Mouse (Mus musculus) gastrocnemius, postnatal 14 days (tissue): Measurements from ENCODE around the gene Ccdc136. TPM values are rescaled to one million over a fixed set of nuclear protein-coding genes. Genes with fewer than 3 reads are reported as not detected.
A peak's percentile ranks its signal among the peaks of the same experiment; 100 is the strongest.
"Not testable (repeated sequence)": the region's sequence is repeated elsewhere in the genome, so short reads cannot be mapped to it uniquely, and the experiment has no call there.

Experiments
- DNase-seq: peaks from one replicate; pipeline ENCODE4 v3.0.0; 2021; ENCODE audit warnings: mixed read lengths
- intact Hi-C: fragments of 180-260 bp; cut with DNase I; formaldehyde crosslinking; loops from one replicate; pipeline ENCODE4 v1.15.1; 2025; ENCODE audit warnings: low total_unique reads
- total RNA-seq, 2 experiments: library from RNA; stranded (reverse); gene quantifications; 2 replicates each; pipeline ENCODE4 v1.2.3; 2021

The Ccdc136 gene
- total RNA-seq, 2 experiments from 2014 or later = 9.6 to 13.2 TPM

GRCm38 (mm10) chr6:29390500-29390899 lies 5.6 kb upstream of the Ccdc136 start:
- DNase-seq, intact Hi-C loops: not testable (repeated sequence)

DNA sequence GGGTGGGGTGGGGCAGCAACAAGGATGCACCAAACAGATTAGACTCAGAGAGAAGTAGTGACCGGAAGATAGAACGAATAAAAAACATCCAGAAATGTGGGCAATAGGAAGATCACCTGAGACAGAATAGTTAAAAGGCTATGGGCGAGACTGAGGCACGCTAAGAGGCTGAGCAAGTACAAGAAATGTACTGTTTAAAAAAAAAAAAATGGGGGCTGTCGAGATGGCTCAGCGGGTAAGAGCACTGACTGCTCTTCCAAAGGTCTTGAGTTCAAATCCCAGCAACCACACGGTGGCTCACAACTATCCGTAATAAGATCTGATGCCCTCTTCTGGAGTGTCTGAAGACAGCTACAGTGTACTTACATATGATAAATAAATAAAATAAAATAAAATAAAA lies 4.9 kb upstream of the Ccdc136 start:
- DNase-seq, intact Hi-C loops: not testable (repeated sequence)

DNA sequence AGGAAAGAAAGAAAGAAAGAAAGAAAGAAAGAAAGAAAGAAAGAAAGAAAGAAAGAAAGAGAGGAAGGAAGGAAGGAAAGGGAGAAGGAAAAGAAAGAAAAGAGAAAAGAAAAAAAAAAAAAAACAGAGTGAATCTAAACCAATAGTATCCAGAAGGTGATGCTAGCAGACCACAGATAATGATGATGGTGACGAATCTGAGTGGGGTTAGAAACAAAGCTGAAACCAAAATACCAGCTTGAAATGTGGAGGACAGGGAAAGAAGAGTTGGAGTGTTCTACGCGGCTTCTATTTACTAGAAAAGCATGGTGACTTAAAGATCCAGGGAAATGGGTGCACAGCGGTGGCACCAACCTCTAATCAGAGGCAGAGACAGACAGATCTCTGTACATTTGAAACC lies 4.3 kb upstream of the Ccdc136 start:
- intact Hi-C loops = no loop called here
- no peak for DNase-seq

DNA sequence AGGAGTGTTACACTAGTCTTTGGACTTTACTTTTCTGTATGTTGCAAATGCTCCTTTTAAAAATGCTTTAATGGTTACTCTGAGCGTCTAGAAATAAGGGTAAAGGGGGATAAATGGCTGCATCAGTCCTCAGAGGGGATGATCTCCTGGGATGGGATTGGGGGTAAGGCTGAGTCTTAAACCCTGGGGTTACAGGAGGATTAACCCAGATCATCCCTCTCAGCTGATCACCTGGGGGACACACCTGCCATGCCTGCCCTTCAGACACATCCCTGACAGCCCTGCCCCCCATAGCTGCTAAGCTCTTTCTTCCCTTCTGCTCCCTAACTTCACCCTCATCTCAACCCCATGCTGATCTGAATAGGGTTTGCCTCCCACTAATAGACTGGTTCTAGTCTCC lies 1.8 kb upstream of the Ccdc136 start:
- intact Hi-C loops = no loop called here
- no peak for DNase-seq

GRCm38 (mm10) chr6:29396714-29397540 lies 818 bp downstream of the Ccdc136 start:
- DNase-seq = peak; percentile 10
- intact Hi-C loops = loop anchor here (5.0 kb wide), 1 partner anchor 75 kb away; the partner anchor contains the start of gene Atp6v1fnb

DNA sequence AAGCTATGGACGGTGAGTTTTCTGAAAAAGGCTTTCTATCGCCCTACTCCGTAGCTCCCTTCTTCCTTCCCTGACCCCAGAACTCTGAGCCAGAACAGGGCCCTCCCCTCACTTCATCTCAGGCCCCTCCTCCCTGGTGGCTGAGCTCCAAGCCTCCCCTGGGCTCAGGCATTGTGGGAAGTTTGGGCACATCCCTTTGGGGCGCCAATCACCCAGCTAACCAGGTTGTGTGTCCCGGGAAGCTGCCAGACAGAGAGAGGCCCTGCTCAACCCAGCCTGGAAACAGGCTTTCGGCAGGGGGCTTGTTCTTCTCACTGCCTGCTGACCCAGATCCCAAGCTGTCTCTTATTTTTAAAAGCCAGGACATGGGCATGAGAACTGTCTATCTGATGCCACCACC lies 1.5 kb downstream of the Ccdc136 start:
- intact Hi-C loops = loop anchor here (5.0 kb wide), 1 partner anchor 75 kb away; the partner anchor contains the start of gene Atp6v1fnb
- no peak for DNase-seq

DNA sequence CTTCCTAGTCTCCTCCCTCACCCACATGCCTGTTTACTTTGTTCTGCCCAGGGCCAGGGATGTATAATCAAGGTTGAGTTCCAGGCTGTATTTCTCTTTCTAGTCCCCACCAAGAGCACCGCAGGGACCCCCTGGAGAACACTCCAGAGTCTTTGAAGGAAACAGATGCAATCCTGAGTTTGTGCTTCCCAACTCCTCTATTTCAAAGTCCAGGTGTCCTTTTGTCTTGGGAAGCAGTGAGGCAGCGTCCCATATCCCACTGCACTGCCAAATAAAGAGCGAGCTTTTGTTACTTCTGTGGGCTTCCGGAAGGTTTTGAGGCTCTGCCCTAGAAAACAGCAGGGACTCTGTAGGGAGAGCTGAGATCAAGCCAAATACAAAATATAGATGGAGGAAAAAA lies 3.7 kb downstream of the Ccdc136 start:
- intact Hi-C loops = loop anchor here (5.0 kb wide), 1 partner anchor 72 kb away; the partner anchor contains the start of gene Atp6v1fnb
- no peak for DNase-seq

DNA sequence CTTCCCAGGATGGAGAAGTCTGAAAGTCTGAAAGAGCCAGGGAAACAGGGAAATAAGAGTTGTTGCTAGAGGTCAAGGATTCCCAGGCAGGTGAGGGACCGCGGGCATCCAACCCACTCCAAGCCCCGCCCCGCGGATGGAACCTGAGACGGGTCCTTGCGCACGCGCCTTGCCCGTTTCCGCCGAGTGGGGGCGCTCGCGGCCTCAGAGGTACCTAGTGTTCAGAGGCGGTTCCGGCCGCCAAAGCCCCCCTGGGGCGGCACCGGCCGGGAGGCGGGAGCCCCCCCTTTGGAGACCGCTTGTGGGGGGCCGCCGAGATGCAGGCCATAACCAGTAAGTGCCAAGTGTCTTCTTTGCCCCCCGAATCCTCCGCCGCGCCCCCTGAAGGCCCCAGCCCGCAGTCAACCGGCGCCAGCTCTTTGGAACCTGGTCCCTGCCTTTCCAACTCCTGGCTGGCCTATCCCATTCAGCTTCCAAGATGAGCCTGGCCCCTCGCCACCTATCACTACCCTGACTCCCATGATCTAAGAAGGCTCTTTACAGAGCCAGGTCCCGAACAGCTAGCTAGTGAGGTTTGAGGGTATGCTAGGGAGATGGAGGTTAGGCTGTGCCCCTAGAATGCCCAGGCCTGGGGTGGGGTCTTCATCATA lies 6.7 kb downstream of the Ccdc136 start:
- intact Hi-C loops = no loop called here
- peak; percentile 55 for DNase-seq

- intact Hi-C loops = no loop called here
- DNase-seq = no peak
Observed at GRCm38 (mm10) chr6:29406412-29406811, 10.3 kb downstream of the Ccdc136 start.

GRCm38 (mm10) chr6:29415446-29415845 lies 19.3 kb downstream of the Ccdc136 start:
- intact Hi-C loops = no loop called here
- no peak for DNase-seq

GRCm38 (mm10) chr6:29420596-29420995 lies 24.5 kb downstream of the Ccdc136 start:
- no peak for DNase-seq
- intact Hi-C loops = no loop called here

DNA sequence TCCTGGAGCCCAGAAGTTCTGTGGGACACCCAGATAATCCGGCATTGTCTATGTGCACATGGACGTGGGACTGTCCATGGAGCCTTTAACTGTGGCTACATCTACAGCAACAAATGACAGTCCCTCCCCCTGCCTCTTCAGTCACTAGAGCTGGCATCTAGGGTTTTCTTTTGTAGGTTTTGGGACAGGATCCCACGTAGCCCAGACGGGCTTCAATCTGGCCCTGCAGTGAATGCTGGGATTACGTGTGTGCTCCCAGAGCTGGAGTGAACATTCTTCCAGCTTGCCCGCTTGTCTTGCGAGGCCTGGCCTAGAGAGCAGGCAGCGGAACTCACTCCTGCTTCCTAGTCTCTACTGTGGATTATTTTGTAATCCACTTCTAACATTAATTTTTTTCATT lies 29.0 kb downstream of the Ccdc136 start:
- DNase-seq = no peak
- intact Hi-C loops = no loop called here

- no peak for DNase-seq
- intact Hi-C loops = no loop called here
Observed at GRCm38 (mm10) chr6:29426331-29426730, 30.2 kb downstream of the Ccdc136 start.

DNA sequence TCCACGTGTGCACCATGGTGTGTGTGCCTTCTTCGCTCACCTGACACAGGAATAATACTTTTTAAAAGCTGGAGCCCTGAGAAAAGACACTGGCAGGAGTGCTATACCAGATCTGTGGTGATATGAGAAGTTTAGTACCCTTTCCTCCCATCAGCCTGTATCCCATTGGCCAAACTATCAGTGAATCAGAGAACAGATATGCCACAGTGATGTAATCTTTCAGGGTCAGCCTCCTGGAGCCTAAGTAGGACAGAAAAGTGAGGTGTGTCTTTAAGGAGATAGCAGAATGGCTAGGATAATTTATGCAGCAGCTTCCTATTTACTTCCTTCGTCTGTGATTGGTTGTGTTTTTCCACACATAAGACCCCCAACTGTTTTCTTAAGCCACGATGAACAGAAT lies 32.1 kb downstream of the Ccdc136 start:
- DNase-seq = no peak
- intact Hi-C loops = no loop called here

DNA sequence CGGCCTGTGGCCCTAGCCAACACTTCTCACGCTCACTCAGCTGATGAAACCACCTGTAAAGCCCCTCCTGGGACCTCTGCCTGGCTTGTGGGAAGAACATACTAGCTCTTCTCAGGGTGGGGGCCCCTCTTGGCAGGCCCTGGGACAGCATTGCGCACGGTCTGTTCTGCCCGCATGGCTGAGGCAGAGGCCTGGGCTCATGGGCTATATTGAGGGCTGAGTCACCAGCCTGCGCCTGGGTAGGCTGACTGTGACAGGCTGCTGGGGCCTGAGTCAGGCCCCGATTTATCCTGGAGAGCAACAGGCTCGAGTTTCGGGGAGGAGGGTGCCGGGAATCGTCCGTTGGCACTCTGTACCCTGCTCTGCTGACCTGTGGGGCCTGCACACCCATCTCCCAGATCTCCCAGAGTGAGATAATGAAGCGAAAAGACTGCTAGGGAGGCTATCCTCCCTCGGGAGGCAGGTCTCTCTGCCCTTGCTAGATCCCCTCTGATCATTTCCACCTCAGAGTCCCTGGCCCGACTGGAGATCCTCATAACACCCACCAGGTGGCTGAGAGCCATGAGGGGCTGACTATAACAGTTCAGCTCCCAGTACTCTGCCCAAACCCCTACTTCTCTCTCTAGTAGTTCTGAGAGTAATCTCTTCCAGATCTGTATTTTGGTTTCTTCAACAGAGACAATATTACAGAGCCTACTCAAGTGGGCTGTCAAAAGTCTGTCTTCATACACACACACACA lies 34.7 kb downstream of the Ccdc136 start:
- peak; percentile 69 for DNase-seq
- intact Hi-C loops = no loop called here

- intact Hi-C loops = no loop called here
- peak; percentile 59 for DNase-seq
Observed at GRCm38 (mm10) chr6:29431473-29431872, 35.4 kb downstream of the Ccdc136 start.

DNA sequence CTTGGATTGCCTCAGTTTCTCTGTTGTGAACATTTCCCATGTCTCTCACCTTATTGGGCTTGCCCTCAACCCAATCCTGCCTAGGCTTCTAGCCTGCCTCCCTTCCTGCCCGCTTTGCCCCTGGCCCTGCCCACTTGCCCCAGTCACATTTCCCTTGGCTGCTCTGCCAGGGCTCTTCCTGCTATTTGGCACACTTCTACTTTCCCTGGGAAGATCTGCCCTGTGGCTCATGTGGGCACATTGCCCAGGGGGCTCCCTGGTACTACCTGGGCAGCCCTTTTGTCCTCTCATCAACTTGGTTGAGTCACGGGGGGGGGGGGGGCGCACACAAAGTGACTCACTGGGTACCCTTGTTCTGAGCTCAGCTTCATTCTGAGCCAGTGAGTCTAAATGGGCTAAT lies 36.0 kb downstream of the Ccdc136 start:
- DNase-seq = peak; percentile 36
- intact Hi-C loops = no loop called here

- no peak for DNase-seq
- intact Hi-C loops = no loop called here
Observed at GRCm38 (mm10) chr6:29432676-29433037, 36.5 kb downstream of the Ccdc136 start.

DNA sequence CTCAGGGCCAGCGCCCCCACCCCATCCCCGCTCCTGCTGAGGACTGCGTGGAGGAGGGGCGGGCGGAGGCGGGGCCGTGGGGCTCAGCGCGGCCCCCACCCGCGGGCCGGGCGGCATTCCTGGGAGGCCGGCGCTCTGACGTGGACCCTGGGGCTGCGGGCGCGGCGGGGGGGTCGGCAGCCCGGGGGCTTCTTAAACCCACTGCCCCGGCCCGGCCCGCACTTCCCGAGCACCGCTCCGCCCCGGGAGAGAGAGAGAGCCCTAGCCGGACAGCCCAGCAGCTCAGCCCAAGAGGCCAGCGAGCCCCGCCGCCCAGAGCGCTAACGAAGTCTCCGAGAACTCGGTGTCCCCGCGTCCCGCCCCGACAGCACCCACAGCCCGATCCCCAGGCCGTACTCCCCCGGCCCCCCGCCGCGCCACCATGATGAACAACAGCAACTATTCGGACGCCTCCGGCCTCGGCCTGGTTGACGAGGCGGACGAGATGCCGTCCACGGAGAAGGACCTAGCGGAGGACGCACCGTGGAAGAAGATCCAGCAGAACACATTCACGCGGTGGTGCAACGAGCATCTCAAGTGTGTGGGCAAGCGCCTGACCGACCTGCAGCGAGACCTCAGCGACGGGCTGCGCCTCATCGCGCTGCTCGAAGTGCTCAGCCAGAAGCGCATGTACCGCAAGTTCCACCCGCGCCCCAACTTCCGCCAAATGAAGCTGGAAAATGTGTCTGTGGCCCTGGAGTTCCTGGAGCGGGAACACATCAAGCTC lies 37.1 kb downstream of the Ccdc136 start, which contains the start of gene Flnc:
TSS of gene Flnc (plus strand) at position 219 of the 766 bp plus-strand sequence.
- intact Hi-C loops = no loop called here

More for the DNA sequence above, 37.1 kb downstream of the Ccdc136 start, which contains the start of gene Flnc:
- peak; percentile 74 for DNase-seq
